Mouse (Mus musculus) retina, postnatal 1 day (tissue): ENCODE results near the gene Fam45a.

Source experiments
- DNase-seq: peaks from one replicate; pipeline ENCODE4 v3.0.0-alpha.2; 2012

The Fam45a gene

GRCm38 (mm10) chr19:60811098-60812035, at the start of gene Fam45a:
Gene Fam45a (plus strand): TSS chr19:60811585.
- peak; percentile 95 for DNase-seq

- DNase-seq, result no peak
These were observed 38.0 kb upstream of the Fam45a start for GRCm38 (mm10) chr19:60773366-60773765.

GRCm38 (mm10) chr19:60782034-60782433, 29.4 kb upstream of the Fam45a start:
- DNase-seq, result no peak

- DNase-seq, result no peak
These were observed 26.7 kb upstream of the Fam45a start for GRCm38 (mm10) chr19:60784712-60785111.

- DNase-seq, result no peak
These were observed 23.8 kb upstream of the Fam45a start for GRCm38 (mm10) chr19:60787465-60788150.

- DNase-seq, result no peak
These were observed 23.0 kb upstream of the Fam45a start for GRCm38 (mm10) chr19:60788214-60788960.

GRCm38 (mm10) chr19:60789452-60789851, 21.9 kb upstream of the Fam45a start:
- DNase-seq, result peak; percentile 7

GRCm38 (mm10) chr19:60789919-60790506, 21.4 kb upstream of the Fam45a start:
- DNase-seq, result peak; percentile 70

- peak; percentile 97 for DNase-seq
These were observed 20.7 kb upstream of the Fam45a start, which contains the start of gene Eif3a for GRCm38 (mm10) chr19:60790551-60791161. Gene Eif3a (minus strand): TSS chr19:60790658.

- DNase-seq, result no peak
These were observed 20.2 kb upstream of the Fam45a start for GRCm38 (mm10) chr19:60791164-60791563.

GRCm38 (mm10) chr19:60793170-60793707, 18.1 kb upstream of the Fam45a start:
- DNase-seq, result no peak

GRCm38 (mm10) chr19:60795244-60795643, 16.1 kb upstream of the Fam45a start:
- peak; percentile 71 for DNase-seq

- DNase-seq, result no peak
These were observed 14.0 kb upstream of the Fam45a start for GRCm38 (mm10) chr19:60797415-60797814.

- no peak for DNase-seq
These were observed 11.4 kb upstream of the Fam45a start for GRCm38 (mm10) chr19:60799867-60800569.

GRCm38 (mm10) chr19:60804903-60805302, 6.5 kb upstream of the Fam45a start:
- DNase-seq, result no peak

GRCm38 (mm10) chr19:60809927-60810326, 1.5 kb upstream of the Fam45a start:
- no peak for DNase-seq

GRCm38 (mm10) chr19:60812036-60812389, 628 bp downstream of the Fam45a start:
- DNase-seq, result no peak

- DNase-seq, result no peak
These were observed 1.7 kb downstream of the Fam45a start for GRCm38 (mm10) chr19:60813133-60813532.

GRCm38 (mm10) chr19:60818677-60819076, 7.3 kb downstream of the Fam45a start:
- no peak for DNase-seq

- DNase-seq, result peak; percentile 81
These were observed 26.4 kb downstream of the Fam45a start for GRCm38 (mm10) chr19:60837747-60838146.

- DNase-seq, result no peak
These were observed 31.9 kb downstream of the Fam45a start for GRCm38 (mm10) chr19:60843324-60843723.
